Mouse (Mus musculus) liver, embryonic 14.5 days (tissue): ENCODE results near the gene Lsg1. TPM values are rescaled to one million over a fixed set of nuclear protein-coding genes. Genes with fewer than 3 reads are reported as not detected.

ENCODE experiments used
- ATAC-seq: fragments of 200-750 bp; cut with Nextera tagmentation; 2 replicates; pipeline ENCODE4 v1.8.0; 2017; ENCODE audit warnings: moderate number of reproducible peaks, mild to moderate bottlenecking, moderate library complexity; ENCODE audit not compliant: insufficient read depth
- DNase-seq, 3 experiments: peaks; one replicate each; pipeline ENCODE4 v3.0.0-alpha.2; 2012 to 2013; ENCODE audit warnings: low read depth in 3 of 3, low spot score in 3 of 3
- H3K27ac ChIP-seq: fragments of 300-500 bp; sonication (generic); 2 replicates; pipeline ENCODE4 v1.5.1; 2014; ENCODE audit warnings: moderate library complexity, mild to moderate bottlenecking, control low read depth, inconsistent platforms
- H3K27me3 ChIP-seq: fragments of 300-500 bp; sonication (generic); 2 replicates; pipeline ENCODE4 v1.6.1; 2014; ENCODE audit warnings: mild to moderate bottlenecking, low read length, moderate library complexity; ENCODE audit not compliant: control insufficient read depth, insufficient read depth
- H3K36me3 ChIP-seq: fragments of 300-500 bp; sonication (generic); replicated peaks from 2 replicates; pipeline ENCODE4 v1.6.1; 2014; ENCODE audit warnings: low read depth; ENCODE audit not compliant: control insufficient read depth, insufficient read depth
- H3K4me1 ChIP-seq, 2 experiments: fragments of 200-500 bp in 1 of 2; fragments of 300-500 bp in 1 of 2; sonication (generic) in 1 of 2; replicated peaks; 2 replicates each; pipeline ENCODE4 v1.6.1; 2012 to 2014; ENCODE audit warnings: antibody characterized with exemption in 1 of 2, inconsistent platforms in 1 of 2, low read length in 1 of 2; ENCODE audit not compliant: control insufficient read depth in 2 of 2, insufficient read depth in 2 of 2
- H3K4me2 ChIP-seq: fragments of 300-500 bp; sonication (generic); 2 replicates; pipeline ENCODE4 v1.6.1; 2014; ENCODE audit warnings: low read depth, mild to moderate bottlenecking, control low read depth, moderate library complexity
- H3K4me3 ChIP-seq, 2 experiments: fragments of 200-500 bp in 1 of 2; fragments of 300-500 bp in 1 of 2; sonication (generic) in 1 of 2; 2 replicates each; pipeline ENCODE4 v1.5.1; 2012 to 2014; ENCODE audit warnings: low read depth in 2 of 2, low read length in 2 of 2, mild to moderate bottlenecking in 2 of 2, control low read depth in 1 of 2, inconsistent platforms in 1 of 2, moderate library complexity in 1 of 2; ENCODE audit not compliant: insufficient read depth in 1 of 2
- H3K9ac ChIP-seq: fragments of 300-500 bp; sonication (generic); replicated peaks from 2 replicates; pipeline ENCODE4 v1.6.1; 2014; ENCODE audit warnings: mild to moderate bottlenecking, control low read depth, moderate library complexity
- H3K9me3 ChIP-seq: fragments of 300-500 bp; sonication (generic); 2 replicates; pipeline ENCODE4 v1.6.1; 2016; ENCODE audit warnings: low read length, mixed read lengths; ENCODE audit not compliant: control insufficient read depth
- CTCF ChIP-seq: IDR thresholded peaks from 2 replicates; pipeline ENCODE4 v1.5.1; 2016; ENCODE audit warnings: antibody characterized with exemption, low read depth, control low read depth
- EP300 ChIP-seq: IDR thresholded peaks from 2 replicates; pipeline ENCODE4 v1.6.1; 2016; ENCODE audit warnings: antibody characterized with exemption, low read depth
- WGBS: fragments of 180-500 bp; shearing (Covaris S2); extraction: QIAGEN DNeasy Blood & Tissue Kit; methylation state at CpG from one replicate; pipeline ENCODE4 v1.1.7; 2014; ENCODE audit not compliant: insufficient replicate concordance; 5-methylcytosine and 5-hydroxymethylcytosine counted together
- polyA plus RNA-seq, 2 experiments: library from polyadenylated mRNA; depleted of rRNA in 1 of 2; stranded (reverse) in 1 of 2; unstranded in 1 of 2; fragments of >200 nt; fragmentation: Nextera tagmentation in 1 of 2; extraction: Ambion mirVana in 1 of 2; gene quantifications; 2 replicates each; pipeline versions ENCODE4 v1.2.1 to v1.2.3; 2012 to 2014

The Lsg1 gene
- polyA plus RNA-seq, 2 experiments: 12.3 to 28.2 TPM

GRCm38 (mm10) chr16:30552621-30553338 is 34.6 kb downstream of the Lsg1 start:
- no peak overlapping the region for H3K4me2 ChIP-seq
- WGBS: 27% methylated on average over 11 of the region's 11 CpGs
- no peaks in the 10 kb centered on the region for H3K36me3 ChIP-seq
- no peak overlapping the region for H3K4me3 ChIP-seq
- H3K9ac ChIP-seq: no peak overlapping the region
- DNase-seq: no peak
- peaks cover 8% of the 10 kb centered on the region for H3K27me3 ChIP-seq
- H3K9me3 ChIP-seq: no peaks in the 10 kb centered on the region; the same call in 1 of the 2 replicates
- TF ChIP-seq CTCF (no peak), EP300 (no peak)
- no peak for ATAC-seq
- H3K27ac ChIP-seq: no peak overlapping the region
- H3K4me1 ChIP-seq: peaks cover 0 to 2% of the 10 kb centered on the region in 2 experiments; a peak in 2 of 4 replicates

GRCm38 (mm10) chr16:30550748-30551192 is 36.6 kb downstream of the Lsg1 start, which contains the start of gene Tmem44:
Tmem44 (minus strand) TSS chr16:30550842.
- H3K9ac ChIP-seq: peak within 1 kb of the TSS; percentile 68
- ATAC-seq (peak; percentile 29; the same call in 1 of the 2 replicates), DNase-seq (no peak)
- peak within 1 kb of the TSS; percentile 48 to 66 for H3K4me3 ChIP-seq
- peak within 1 kb of the TSS; percentile 95 for H3K4me2 ChIP-seq
- no peaks in the 10 kb centered on the region for H3K9me3 ChIP-seq
- peaks cover 0 to 2% of the 10 kb centered on the region in 2 experiments; a peak in 2 of 4 replicates for H3K4me1 ChIP-seq
- TF ChIP-seq EP300 (no peak), CTCF (no peak)
- no peak within 1 kb of the TSS for H3K27ac ChIP-seq
- H3K27me3 ChIP-seq: peaks cover 8% of the 10 kb centered on the region
- H3K36me3 ChIP-seq: no peaks in the 10 kb centered on the region
- WGBS: 8% methylated on average over 14 of the region's 14 CpGs

GRCm38 (mm10) chr16:30549966-30550747 is 37.2 kb downstream of the Lsg1 start:
- no peaks in the 10 kb centered on the region for H3K36me3 ChIP-seq
- peaks cover 8% of the 10 kb centered on the region for H3K27me3 ChIP-seq
- H3K4me2 ChIP-seq: peak overlapping the region; percentile 95
- H3K9ac ChIP-seq: peak overlapping the region; percentile 68
- H3K9me3 ChIP-seq: no peaks in the 10 kb centered on the region
- peak; percentile 84 for ATAC-seq
- H3K27ac ChIP-seq: no peak overlapping the region
- peaks cover 0 to 2% of the 10 kb centered on the region in 2 experiments; a peak in 2 of 4 replicates for H3K4me1 ChIP-seq
- H3K4me3 ChIP-seq: peak overlapping the region; percentile 48 to 66
- under 1% methylated on average over 61 of the region's 63 CpGs for WGBS
- no peak for TF ChIP-seq EP300
- peak; percentile 90 for TF ChIP-seq CTCF
- peak in 2 of 3 experiments; percentile 30 to 40 for DNase-seq

- H3K4me3 ChIP-seq: no peak overlapping the region
- H3K9ac ChIP-seq: no peak overlapping the region
- TF ChIP-seq CTCF: no peak
- no peak for TF ChIP-seq EP300
- DNase-seq (no peak), ATAC-seq (no peak)
- peaks cover 0 to 8% of the 10 kb centered on the region in 2 experiments; a peak in 2 of 4 replicates for H3K4me1 ChIP-seq
- peak overlapping the region; percentile 95; the same call in 1 of the 2 replicates for H3K4me2 ChIP-seq
- no peaks in the 10 kb centered on the region for H3K36me3 ChIP-seq
- no peak overlapping the region for H3K27ac ChIP-seq
- H3K9me3 ChIP-seq: no peaks in the 10 kb centered on the region
- H3K27me3 ChIP-seq: peaks cover 8% of the 10 kb centered on the region
- WGBS: 67% methylated on average over 7 of the region's 7 CpGs
These were observed 37.9 kb downstream of the Lsg1 start for GRCm38 (mm10) chr16:30549516-30549915.

GRCm38 (mm10) chr16:30548291-30548690 is 39.1 kb downstream of the Lsg1 start:
- no peak overlapping the region for H3K9ac ChIP-seq
- ATAC-seq (no peak), DNase-seq (no peak)
- peaks cover 0 to 8% of the 10 kb centered on the region in 2 experiments; a peak in 2 of 4 replicates for H3K4me1 ChIP-seq
- WGBS: 59% methylated on average over 5 of the region's 5 CpGs
- TF ChIP-seq EP300: no peak
- TF ChIP-seq CTCF: no peak
- no peak overlapping the region for H3K4me3 ChIP-seq
- no peaks in the 10 kb centered on the region for H3K9me3 ChIP-seq
- peaks cover 8% of the 10 kb centered on the region for H3K27me3 ChIP-seq
- H3K36me3 ChIP-seq: no peaks in the 10 kb centered on the region
- H3K4me2 ChIP-seq: no peak overlapping the region
- no peak overlapping the region for H3K27ac ChIP-seq
